Mouse (Mus musculus): ENCODE data around the gene Zbtb48. TPM values are rescaled to one million over a fixed set of nuclear protein-coding genes. Genes with fewer than 3 reads are reported as not detected.

Zbtb48 gene
- polyA plus RNA-seq, 2 experiments = 25.4 to 41.5 TPM

GRCm38 (mm10) chr4:152021568-152022097 lies 5.8 kb downstream of the Zbtb48 start:
- ATAC-seq (ENCODE audit: low FRiP score, low read depth) = no peak

GRCm38 (mm10) chr4:152020024-152020423 lies 7.4 kb downstream of the Zbtb48 start:
- no peak overlapping the region for H3K4me2 ChIP-seq (replicated peaks; ENCODE audit: low read depth, low read length, severe bottlenecking)
- ATAC-seq (ENCODE audit: low FRiP score, low read depth) = no peak

More at GRCm38 (mm10) chr4:152021568-152022097, 5.8 kb downstream of the Zbtb48 start:
- Histone ChIP-seq H3K9ac (ENCODE audit: low read depth, low read length, severe bottlenecking) (no peak overlapping the region), H3K36me3 (ENCODE audit: control insufficient read depth, insufficient read depth, low read length) (peaks cover 72% of the 10 kb centered on the region), H3K9me3 (ENCODE audit: control insufficient read depth, low read length) (no peaks in the 10 kb centered on the region), H3K4me1 (ENCODE audit: control insufficient read depth, insufficient read depth, low read length) (peaks cover 13% of the 10 kb centered on the region), H3K4me3 (replicated peaks; ENCODE audit: low read length) (no peak overlapping the region), H3K27me3 (ENCODE audit: control insufficient read depth, insufficient read depth, low read length) (no peaks in the 10 kb centered on the region), H3K4me2 (replicated peaks; ENCODE audit: low read depth, low read length, severe bottlenecking) (no peak overlapping the region), H3K27ac (replicated peaks; ENCODE audit: low read depth, low read length) (no peak overlapping the region)
- no peak for DNase-seq (ENCODE audit: low spot score)
- no peak for TF ChIP-seq POLR2A (IDR thresholded peaks at IDR 0.05; ENCODE audit: borderline replicate concordance, extremely low read depth, insufficient read depth, insufficient read length)
- 75% methylated on average over 11 of the region's 12 CpGs for WGBS

GRCm38 (mm10) chr4:152019073-152019472 lies 8.4 kb downstream of the Zbtb48 start:
- H3K9me3 ChIP-seq (ENCODE audit: control insufficient read depth, low read length) = no peaks in the 10 kb centered on the region
- no peak overlapping the region for H3K4me2 ChIP-seq (replicated peaks; ENCODE audit: low read depth, low read length, severe bottlenecking)
- no peaks in the 10 kb centered on the region for H3K4me1 ChIP-seq (ENCODE audit: control insufficient read depth, insufficient read depth, low read length)
- no peaks in the 10 kb centered on the region for H3K27me3 ChIP-seq (ENCODE audit: control insufficient read depth, insufficient read depth, low read length)
- DNase-seq (ENCODE audit: low spot score) = no peak
- no peak overlapping the region for H3K4me3 ChIP-seq (replicated peaks; ENCODE audit: low read length)
- no peak for ATAC-seq (ENCODE audit: low FRiP score, low read depth)
- H3K27ac ChIP-seq (replicated peaks; ENCODE audit: low read depth, low read length) = no peak overlapping the region
- no peak overlapping the region for H3K9ac ChIP-seq (ENCODE audit: low read depth, low read length, severe bottlenecking)
- no peak for TF ChIP-seq POLR2A (IDR thresholded peaks at IDR 0.05; ENCODE audit: borderline replicate concordance, extremely low read depth, insufficient read depth, insufficient read length)
- peaks cover 88% of the 10 kb centered on the region for H3K36me3 ChIP-seq (ENCODE audit: control insufficient read depth, insufficient read depth, low read length)
- 87% methylated on average over 6 of the region's 6 CpGs for WGBS

More at GRCm38 (mm10) chr4:152020024-152020423, 7.4 kb downstream of the Zbtb48 start:
- Histone ChIP-seq H3K9me3 (ENCODE audit: control insufficient read depth, low read length) (no peaks in the 10 kb centered on the region), H3K4me3 (replicated peaks; ENCODE audit: low read length) (no peak overlapping the region), H3K4me1 (ENCODE audit: control insufficient read depth, insufficient read depth, low read length) (no peaks in the 10 kb centered on the region), H3K27ac (replicated peaks; ENCODE audit: low read depth, low read length) (no peak overlapping the region), H3K9ac (ENCODE audit: low read depth, low read length, severe bottlenecking) (no peak overlapping the region), H3K36me3 (ENCODE audit: control insufficient read depth, insufficient read depth, low read length) (peaks cover 86% of the 10 kb centered on the region), H3K27me3 (ENCODE audit: control insufficient read depth, insufficient read depth, low read length) (no peaks in the 10 kb centered on the region)
- no peak for DNase-seq (ENCODE audit: low spot score)
- WGBS = 94% methylated on average over 21 of the region's 21 CpGs
- no peak for TF ChIP-seq POLR2A (IDR thresholded peaks at IDR 0.05; ENCODE audit: borderline replicate concordance, extremely low read depth, insufficient read depth, insufficient read length)

- 82% methylated on average over 12 of the region's 12 CpGs for WGBS
- TF ChIP-seq POLR2A (IDR thresholded peaks at IDR 0.05; ENCODE audit: borderline replicate concordance, extremely low read depth, insufficient read depth, insufficient read length) = no peak
- ATAC-seq (ENCODE audit: low FRiP score, low read depth) = no peak
These were observed 14.2 kb downstream of the Zbtb48 start for GRCm38 (mm10) chr4:152013036-152013813.

GRCm38 (mm10) chr4:152012109-152012508 lies 15.4 kb downstream of the Zbtb48 start:
- Histone ChIP-seq H3K4me2 (replicated peaks; ENCODE audit: low read depth, low read length, severe bottlenecking) (no peak overlapping the region), H3K36me3 (ENCODE audit: control insufficient read depth, insufficient read depth, low read length) (peaks cover 40% of the 10 kb centered on the region), H3K27ac (replicated peaks; ENCODE audit: low read depth, low read length) (no peak overlapping the region), H3K4me1 (ENCODE audit: control insufficient read depth, insufficient read depth, low read length) (peaks cover 28% of the 10 kb centered on the region), H3K9me3 (ENCODE audit: control insufficient read depth, low read length) (no peaks in the 10 kb centered on the region), H3K9ac (ENCODE audit: low read depth, low read length, severe bottlenecking) (no peak overlapping the region), H3K4me3 (replicated peaks; ENCODE audit: low read length) (no peak overlapping the region), H3K27me3 (ENCODE audit: control insufficient read depth, insufficient read depth, low read length) (no peaks in the 10 kb centered on the region)
- no peak for TF ChIP-seq POLR2A (IDR thresholded peaks at IDR 0.05; ENCODE audit: borderline replicate concordance, extremely low read depth, insufficient read depth, insufficient read length)
- ATAC-seq (ENCODE audit: low FRiP score, low read depth) (no peak), DNase-seq (ENCODE audit: low spot score) (no peak)
- 93% methylated on average over 16 of the region's 16 CpGs for WGBS

More at GRCm38 (mm10) chr4:152013036-152013813, 14.2 kb downstream of the Zbtb48 start:
- DNase-seq (ENCODE audit: low spot score) = no peak
- H3K27me3 ChIP-seq (ENCODE audit: control insufficient read depth, insufficient read depth, low read length) = no peaks in the 10 kb centered on the region
- no peaks in the 10 kb centered on the region for H3K9me3 ChIP-seq (ENCODE audit: control insufficient read depth, low read length)
- H3K27ac ChIP-seq (replicated peaks; ENCODE audit: low read depth, low read length) = no peak overlapping the region
- H3K9ac ChIP-seq (ENCODE audit: low read depth, low read length, severe bottlenecking) = no peak overlapping the region
- H3K4me2 ChIP-seq (replicated peaks; ENCODE audit: low read depth, low read length, severe bottlenecking) = no peak overlapping the region
- peaks cover 48% of the 10 kb centered on the region for H3K36me3 ChIP-seq (ENCODE audit: control insufficient read depth, insufficient read depth, low read length)
- no peak overlapping the region for H3K4me3 ChIP-seq (replicated peaks; ENCODE audit: low read length)
- peaks cover 19% of the 10 kb centered on the region for H3K4me1 ChIP-seq (ENCODE audit: control insufficient read depth, insufficient read depth, low read length)

Measured in limb, embryonic 14.5 days (tissue).